Mouse (Mus musculus) left cerebral cortex, postnatal 25 days (tissue): ENCODE measurements around the gene Fbxo21. TPM values are rescaled to one million over a fixed set of nuclear protein-coding genes. Genes with fewer than 3 reads are reported as not detected.

ENCODE experiments used
- total RNA-seq, 2 experiments: library from RNA; stranded (reverse); gene quantifications; 2 replicates each; pipeline ENCODE4 v1.2.3; 2021

Gene Fbxo21
- total RNA-seq, 2 experiments from 2014 or later, result 105 to 110 TPM

Other genes with a start within 250 kb of the Fbxo21 start
- 10 to 100 TPM; 31.0 to 35.5 TPM for gene Nos1, start 195.7 kb upstream of the Fbxo21 start, total RNA-seq
- gene Tesc, start 51.0 kb downstream of the Fbxo21 start, total RNA-seq, result 10 to 100 TPM; 90.0 to 94.0 TPM
- 10 to 100 TPM; 34.2 to 38.5 TPM for gene Fbxw8, start 178.7 kb downstream of the Fbxo21 start, total RNA-seq
- gene Hrk, start 187.9 kb downstream of the Fbxo21 start, total RNA-seq, result 10 to 100 TPM; 31.8 to 36.9 TPM